Mouse (Mus musculus): ENCODE measurements around the gene Slc12a3.

DNA sequence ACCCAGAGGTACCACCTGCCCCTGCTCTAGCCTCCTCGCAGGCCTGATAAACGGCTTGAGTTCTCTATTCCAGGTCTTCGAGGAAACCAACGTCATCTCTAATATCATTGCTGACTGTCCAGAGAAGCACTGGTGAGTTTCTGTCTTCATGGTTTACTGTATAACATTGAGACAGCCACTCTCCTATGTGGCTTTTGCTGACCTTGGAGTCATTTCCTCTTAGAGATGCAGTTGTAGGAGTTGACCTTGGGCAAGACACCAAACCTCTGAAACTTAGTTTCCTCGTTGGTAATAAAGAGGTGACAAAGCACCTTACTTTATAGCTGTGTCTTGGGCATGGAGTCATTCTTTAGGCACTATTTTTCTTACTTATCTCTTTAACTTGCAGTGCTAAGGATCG lies 83.5 kb downstream of the Slc12a3 start:
- TF ChIP-seq CTCF (IDR thresholded peaks at IDR 0.05): no peak
- TF ChIP-seq POLR2A (IDR thresholded peaks at IDR 0.05; ENCODE audit: insufficient read depth, low read depth, low read length): no peak
- TF ChIP-seq EP300 (IDR thresholded peaks at IDR 0.05; ENCODE audit: insufficient read depth, low read depth, low read length): no peak
